Mouse (Mus musculus): Measurements from ENCODE around the gene Vmn1r76. TPM values are rescaled to one million over a fixed set of nuclear protein-coding genes. Genes with fewer than 3 reads are reported as not detected.

Vmn1r76 gene
- polyA plus RNA-seq (2012; fragmentation: generic; extraction: Trizol) = not detected

DNA sequence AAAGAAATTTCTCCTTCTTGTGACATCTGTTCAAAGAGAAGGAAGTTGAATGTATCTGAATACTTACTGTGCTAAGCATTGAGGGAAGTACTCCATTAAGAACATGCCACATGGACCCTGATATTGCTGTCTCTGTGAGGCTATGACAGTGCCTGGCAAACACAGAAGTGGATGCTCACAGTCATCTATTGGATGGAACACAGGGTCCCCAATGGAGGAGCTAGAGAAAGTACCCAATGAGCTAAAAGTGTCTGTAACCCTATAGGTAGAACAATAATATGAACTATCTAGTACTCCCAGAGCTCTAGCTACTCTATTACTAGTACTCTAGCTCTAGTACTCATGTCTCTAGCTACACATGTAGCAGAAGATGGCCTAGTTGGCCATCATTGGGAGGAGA, at the start of gene Vmn1r76:
Gene Vmn1r76 (minus strand): TSS at position 101 of the 400 bp plus-strand sequence.
- Histone ChIP-seq H3K4me3 (no peak within 1 kb of the TSS), H3K79me2 (ENCODE audit: control insufficient read depth, insufficient read depth) (no peaks in the 10 kb centered on the region), H3K36me3 (ENCODE audit: control insufficient read depth, insufficient read depth) (no peaks in the 10 kb centered on the region), H3K4me2 (ENCODE audit: low read depth) (no peak within 1 kb of the TSS), H3K27me3 (ENCODE audit: control insufficient read depth, insufficient read depth, insufficient read length) (no peaks in the 10 kb centered on the region), H3ac (ENCODE audit: control insufficient read depth, insufficient read length) (no peak within 1 kb of the TSS)
- TF ChIP-seq E2F4 (IDR thresholded peaks at IDR 0.05; ENCODE audit: insufficient read depth) = no peak
- no peak for TF ChIP-seq MYOG (IDR thresholded peaks at IDR 0.05; ENCODE audit: control insufficient read depth in 1 of 3, insufficient read depth in 1 of 3, insufficient read length in 2 of 3, low read depth in 2 of 3)
- TF ChIP-seq POLR2A (IDR thresholded peaks at IDR 0.05; ENCODE audit: insufficient read length, low read depth) = no peak
- TF ChIP-seq REST (IDR thresholded peaks at IDR 0.05; ENCODE audit: insufficient read depth, insufficient read length) = no peak
- no peak for TF ChIP-seq MAX (IDR thresholded peaks at IDR 0.05; ENCODE audit: low read depth)
- TF ChIP-seq TCF3 (IDR thresholded peaks at IDR 0.05; ENCODE audit: insufficient read length, low read depth) = no peak
- no peak for TF ChIP-seq POLR2AphosphoS2 (IDR thresholded peaks at IDR 0.05; ENCODE audit: insufficient read length, low read depth)
- TF ChIP-seq SRF (IDR thresholded peaks at IDR 0.05; ENCODE audit: control insufficient read depth, insufficient read length, low read depth) = no peak
- no peak for TF ChIP-seq USF1 (IDR thresholded peaks at IDR 0.05; ENCODE audit: low read depth)
- no peak for TF ChIP-seq CEBPB (IDR thresholded peaks at IDR 0.05; ENCODE audit: insufficient read depth, poor library complexity, severe bottlenecking)
- no peak for TF ChIP-seq MYOD1 (IDR thresholded peaks at IDR 0.05; ENCODE audit: control insufficient read depth in 1 of 3, insufficient read length in 2 of 3, low read depth in 2 of 3)
- TF ChIP-seq TCF12 (IDR thresholded peaks at IDR 0.05; ENCODE audit: insufficient read depth, poor library complexity, severe bottlenecking) = no peak

DNA sequence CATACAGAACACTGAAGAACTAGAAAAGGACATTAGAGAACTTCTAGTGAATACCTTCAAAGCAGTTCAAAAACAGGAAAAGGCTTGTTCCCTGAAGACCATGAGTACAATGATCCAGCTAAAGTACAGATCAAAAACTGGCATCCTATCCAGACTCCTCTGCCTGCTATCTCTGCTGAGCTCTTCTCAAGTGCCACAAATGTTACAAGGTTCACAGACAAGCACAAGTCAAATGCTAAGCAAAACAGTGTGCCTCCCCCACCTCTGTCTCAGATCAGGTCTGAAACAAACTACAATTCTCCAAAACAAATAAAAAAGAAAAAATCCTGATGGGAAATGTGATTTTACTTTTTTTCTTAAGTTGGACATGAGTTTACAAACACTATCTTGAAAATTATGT, 34.6 kb upstream of the Vmn1r76 start:
- Histone ChIP-seq H3K36me3 (ENCODE audit: control insufficient read depth, insufficient read depth) (no peaks in the 10 kb centered on the region), H3K4me2 (ENCODE audit: low read depth) (no peak overlapping the region), H3K4me3 (no peak overlapping the region), H3K27me3 (ENCODE audit: control insufficient read depth, insufficient read depth, insufficient read length) (no peaks in the 10 kb centered on the region), H3ac (ENCODE audit: control insufficient read depth, insufficient read length) (no peak overlapping the region), H3K79me2 (ENCODE audit: control insufficient read depth, insufficient read depth) (no peaks in the 10 kb centered on the region)
- TF ChIP-seq USF1 (IDR thresholded peaks at IDR 0.05; ENCODE audit: low read depth) (no peak), POLR2A (IDR thresholded peaks at IDR 0.05; ENCODE audit: insufficient read length, low read depth) (no peak), TCF3 (IDR thresholded peaks at IDR 0.05; ENCODE audit: insufficient read length, low read depth) (no peak)

- Histone ChIP-seq H3K27me3 (ENCODE audit: control insufficient read depth, insufficient read depth, insufficient read length) (no peaks in the 10 kb centered on the region), H3K79me2 (ENCODE audit: control insufficient read depth, insufficient read depth) (no peaks in the 10 kb centered on the region), H3ac (ENCODE audit: control insufficient read depth, insufficient read length) (no peak overlapping the region), H3K4me3 (no peak overlapping the region), H3K36me3 (ENCODE audit: control insufficient read depth, insufficient read depth) (no peaks in the 10 kb centered on the region), H3K4me2 (ENCODE audit: low read depth) (no peak overlapping the region)
- TF ChIP-seq CEBPB (IDR thresholded peaks at IDR 0.05; ENCODE audit: insufficient read depth, poor library complexity, severe bottlenecking) (no peak), MYOD1 (IDR thresholded peaks at IDR 0.05; ENCODE audit: control insufficient read depth in 1 of 3, insufficient read length in 2 of 3, low read depth in 2 of 3) (no peak), TCF3 (IDR thresholded peaks at IDR 0.05; ENCODE audit: insufficient read length, low read depth) (no peak), POLR2A (IDR thresholded peaks at IDR 0.05; ENCODE audit: insufficient read length, low read depth) (no peak), USF1 (IDR thresholded peaks at IDR 0.05; ENCODE audit: low read depth) (no peak), MAX (IDR thresholded peaks at IDR 0.05; ENCODE audit: low read depth) (no peak), SRF (IDR thresholded peaks at IDR 0.05; ENCODE audit: control insufficient read depth, insufficient read length, low read depth) (no peak), POLR2AphosphoS2 (IDR thresholded peaks at IDR 0.05; ENCODE audit: insufficient read length, low read depth) (no peak), REST (IDR thresholded peaks at IDR 0.05; ENCODE audit: insufficient read depth, insufficient read length) (no peak), E2F4 (IDR thresholded peaks at IDR 0.05; ENCODE audit: insufficient read depth) (no peak), TCF12 (IDR thresholded peaks at IDR 0.05; ENCODE audit: insufficient read depth, poor library complexity, severe bottlenecking) (no peak), MYOG (IDR thresholded peaks at IDR 0.05; ENCODE audit: control insufficient read depth in 1 of 3, insufficient read depth in 1 of 3, insufficient read length in 2 of 3, low read depth in 2 of 3) (no peak)
Measured at GRCm38 (mm10) chr7:11947991-11948390, 10.0 kb upstream of the Vmn1r76 start.

DNA sequence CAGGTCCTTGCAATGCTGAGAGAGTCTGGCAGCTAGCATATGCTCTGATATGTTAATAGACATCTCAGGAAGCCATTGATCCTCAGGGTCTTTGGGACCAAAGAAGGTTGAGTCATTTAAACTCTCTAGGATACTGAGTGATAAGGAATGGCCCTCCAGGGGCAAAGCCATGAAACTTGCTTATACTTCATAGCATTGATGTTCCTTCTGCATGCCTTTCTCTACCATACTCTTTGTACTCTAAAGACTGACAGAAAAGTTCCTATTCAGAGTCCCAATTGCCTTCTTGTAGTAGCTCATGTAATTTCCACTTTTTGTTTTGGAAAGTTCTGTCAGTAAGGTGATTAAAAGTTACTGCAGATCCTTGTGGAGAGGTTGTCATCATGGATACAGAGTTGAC, 63.7 kb downstream of the Vmn1r76 start, which contains the start of gene Vmn1r75:
Gene Vmn1r75 (plus strand): TSS at position 301 of the 400 bp plus-strand sequence.
- Histone ChIP-seq H3K27me3 (ENCODE audit: control insufficient read depth, insufficient read depth, insufficient read length) (no peaks in the 10 kb centered on the region), H3K4me3 (no peak within 1 kb of the TSS), H3K36me3 (ENCODE audit: control insufficient read depth, insufficient read depth) (no peaks in the 10 kb centered on the region), H3K4me2 (ENCODE audit: low read depth) (no peak within 1 kb of the TSS), H3K79me2 (ENCODE audit: control insufficient read depth, insufficient read depth) (no peaks in the 10 kb centered on the region), H3ac (ENCODE audit: control insufficient read depth, insufficient read length) (no peak within 1 kb of the TSS)
- TF ChIP-seq E2F4 (IDR thresholded peaks at IDR 0.05; ENCODE audit: insufficient read depth) (no peak), POLR2AphosphoS2 (IDR thresholded peaks at IDR 0.05; ENCODE audit: insufficient read length, low read depth) (no peak), TCF3 (IDR thresholded peaks at IDR 0.05; ENCODE audit: insufficient read length, low read depth) (no peak), REST (IDR thresholded peaks at IDR 0.05; ENCODE audit: insufficient read depth, insufficient read length) (no peak), SRF (IDR thresholded peaks at IDR 0.05; ENCODE audit: control insufficient read depth, insufficient read length, low read depth) (no peak), MYOG (IDR thresholded peaks at IDR 0.05; ENCODE audit: control insufficient read depth in 1 of 3, insufficient read depth in 1 of 3, insufficient read length in 2 of 3, low read depth in 2 of 3) (no peak), USF1 (IDR thresholded peaks at IDR 0.05; ENCODE audit: low read depth) (no peak)

Other genes starting within 250 kb of the Vmn1r76 start
- not detected for gene Vmn1r73, start 207.9 kb downstream of the Vmn1r76 start, polyA plus RNA-seq (2012; fragmentation: generic; extraction: Trizol)
- not detected for gene Vmn1r74, start 104.2 kb downstream of the Vmn1r76 start, polyA plus RNA-seq (2012; fragmentation: generic; extraction: Trizol)
- gene Vmn1r75, start 63.6 kb downstream of the Vmn1r76 start, polyA plus RNA-seq (2012; fragmentation: generic; extraction: Trizol) = not detected
- not detected for gene Vmn1r77, start 98.5 kb upstream of the Vmn1r76 start, polyA plus RNA-seq (2012; fragmentation: generic; extraction: Trizol)
- gene Vmn1r78, start 212.0 kb upstream of the Vmn1r76 start, polyA plus RNA-seq (2012; fragmentation: generic; extraction: Trizol) = not detected
- gene Vmn1r79, start 233.1 kb upstream of the Vmn1r76 start, polyA plus RNA-seq (2012; fragmentation: generic; extraction: Trizol) = not detected